In genomic region chr14:121493712-121494111, GRCm38 (mm10) we compare ENCODE assay signal across 27 mouse cellular contexts. TPM values are rescaled to one million over a fixed set of nuclear protein-coding genes. Genes with fewer than 3 reads are reported as not detected.
DNase-seq lines count a peak whose midpoint lies in the region; ATAC-seq and TF ChIP-seq lines count a peak whose summit lies in the region.
"Had no signal": no experiment of that assay in that cellular context is flagged by ENCODE, and none has a peak within 500 bp of the region (broad histone marks: within the 10 kb centered on the region; RNA-seq: fewer than 3 reads in every experiment).

No protein-coding gene starts in this region.

- H3K9me3 ChIP-seq in intestine, embryonic 15.5 days: no peaks in the 10 kb centered on the region
- H3K9me3 ChIP-seq in intestine, postnatal 0 days (ENCODE audit: control insufficient read depth): no peaks in the 10 kb centered on the region
- H3K9me3 ChIP-seq: embryonic facial prominence, embryonic 13.5 days; embryonic facial prominence, embryonic 15.5 days; forebrain, embryonic 10.5 days; forebrain, embryonic 12.5 days had no signal

- no peaks in the 10 kb centered on the region for H3K27me3 ChIP-seq in intestine, embryonic 15.5 days (replicated peaks)
- H3K27me3 ChIP-seq in intestine, postnatal 0 days (replicated peaks; ENCODE audit: control insufficient read depth, insufficient read depth, low read length): no peaks in the 10 kb centered on the region
- H3K27me3 ChIP-seq: embryonic facial prominence, embryonic 15.5 days; forebrain, embryonic 12.5 days had no signal

- peak overlapping the region; percentile 74 for H3K27ac ChIP-seq in intestine, embryonic 15.5 days
- H3K27ac ChIP-seq in intestine, postnatal 0 days (ENCODE audit: low read depth, low read length): peak overlapping the region; percentile 78
- H3K27ac ChIP-seq: embryonic facial prominence, embryonic 13.5 days; embryonic facial prominence, embryonic 15.5 days; forebrain, embryonic 10.5 days; forebrain, embryonic 12.5 days had no signal

- ATAC-seq in intestine, embryonic 15.5 days: peak; percentile 91
- ATAC-seq in intestine, postnatal 0 days: peak; percentile 84
- ATAC-seq: forebrain, embryonic 14.5 days had no signal

- H3K4me2 ChIP-seq in intestine, embryonic 15.5 days (replicated peaks): no peak overlapping the region
- H3K4me2 ChIP-seq in intestine, postnatal 0 days (replicated peaks; ENCODE audit: low read depth): peak overlapping the region; percentile 35; the same call in 1 of the 2 replicates
- H3K4me2 ChIP-seq: embryonic facial prominence, embryonic 13.5 days; embryonic facial prominence, embryonic 15.5 days; forebrain, embryonic 12.5 days had no signal

- no peak overlapping the region for H3K9ac ChIP-seq in intestine, embryonic 15.5 days
- no peak overlapping the region for H3K9ac ChIP-seq in intestine, postnatal 0 days (ENCODE audit: low read depth, low read length)
- H3K9ac ChIP-seq: embryonic facial prominence, embryonic 13.5 days; embryonic facial prominence, embryonic 15.5 days; forebrain, embryonic 12.5 days had no signal

- 51% methylated on average over 3 of the region's 3 CpGs for WGBS in intestine, embryonic 15.5 days
- 27% methylated on average over 3 of the region's 3 CpGs for WGBS in intestine, postnatal 0 days

- peaks cover 16% of the 10 kb centered on the region for H3K4me1 ChIP-seq in intestine, embryonic 15.5 days (replicated peaks)
- 0 out of 2 replicates have a peak, but pooled peaks cover 12% of the 10 kb centered on the region for H3K4me1 ChIP-seq in intestine, postnatal 0 days (replicated peaks; ENCODE audit: control insufficient read depth, insufficient read depth, low read length)
- H3K4me1 ChIP-seq: embryonic facial prominence, embryonic 13.5 days had no signal

- no peak overlapping the region for H3K4me3 ChIP-seq in intestine, embryonic 15.5 days (replicated peaks)
- H3K4me3 ChIP-seq in intestine, postnatal 0 days (ENCODE audit: low read depth, low read length): no peak overlapping the region
- H3K4me3 ChIP-seq: embryonic facial prominence, embryonic 13.5 days; embryonic facial prominence, embryonic 15.5 days; erythroblast, embryonic 14.5 days; forebrain, embryonic 10.5 days; forebrain, embryonic 12.5 days had no signal

- no peaks in the 10 kb centered on the region for H3K36me3 ChIP-seq in intestine, embryonic 15.5 days
- no peaks in the 10 kb centered on the region for H3K36me3 ChIP-seq in intestine, postnatal 0 days (ENCODE audit: control insufficient read depth, insufficient read depth)
- H3K36me3 ChIP-seq: embryonic facial prominence, embryonic 13.5 days; embryonic facial prominence, embryonic 15.5 days; forebrain, embryonic 10.5 days; forebrain, embryonic 12.5 days had no signal

- TF ChIP-seq CTCF in intestine, postnatal 0 days (IDR thresholded peaks at IDR 0.05; ENCODE audit: low read depth): peak; percentile 59

- peak; percentile 27 for DNase-seq in thymus, postnatal 0 days (ENCODE audit: low spot score)
- no peak for DNase-seq in thymus, postnatal 14 days
- DNase-seq in gastrocnemius, postnatal 10 days: no peak
- DNase-seq in left cerebral cortex, adult 11 months (ENCODE audit: low spot score): no peak
- DNase-seq in spleen, adult 12 weeks (ENCODE audit: low spot score): no peak
- DNase-seq: adrenal gland, adult 2 months; adrenal gland, postnatal 10 days; adrenal gland, postnatal 25 days; cerebellum, adult 11 months; cerebellum, adult 18-20 months; cerebellum, adult 8-10 months; cerebellum, adult 9-11 months; cerebellum, postnatal 14 days; cerebellum, postnatal 36 days; embryo, embryonic 11 days had no signal

RNA-seq across cellular contexts. Expression of gene Slc15a1, which starts 11.3 kb away (rescaled TPM):
- 3.3 and 3.4 TPM in 2 replicates for polyA plus RNA-seq in thymus, postnatal 0 days (2015; fragmentation: Nextera tagmentation; extraction: Ambion mirVana)
- polyA plus RNA-seq in intestine, embryonic 15.5 days (2015; fragmentation: Nextera tagmentation; extraction: Ambion mirVana): 6.0 and 6.6 TPM in 2 replicates
- polyA plus RNA-seq in intestine, postnatal 0 days (2015; fragmentation: Nextera tagmentation; extraction: Ambion mirVana): 37.8 and 41.3 TPM in 2 replicates
- total RNA-seq in gastrocnemius, postnatal 10 days (2021): not detected
- total RNA-seq: adrenal gland, postnatal 25 days; common myeloid progenitor, adult 5-6 weeks; MEL had no signal
- polyA plus RNA-seq: C2C12; embryonic facial prominence, embryonic 11.5 days; forebrain, embryonic 10.5 days; forebrain, embryonic 12.5 days; forebrain, embryonic 14.5 days had no signal
